Mouse (Mus musculus) MEL (cell line): ENCODE measurements around the gene Ppil6.

Source experiments
- BHLHE40 ChIP-seq: IDR thresholded peaks from 2 replicates; pipeline ENCODE4 v1.6.1; 2012; ENCODE audit warnings: low read depth, mild to moderate bottlenecking, inconsistent platforms, low read length, improper control_type of control experiment, borderline replicate concordance
- CTCF ChIP-seq, 3 experiments: IDR thresholded peaks in 2 of 3; conservative IDR thresholded peaks in 1 of 3; 2 replicates each; pipeline ENCODE4 v1.5.1; 2011 to 2012; ENCODE audit warnings: low read length in 3 of 3, low read depth in 2 of 3, mild to moderate bottlenecking in 2 of 3, improper control_type of control experiment in 1 of 3, inconsistent platforms in 1 of 3, mixed read lengths in 1 of 3, moderate library complexity in 1 of 3; ENCODE audit not compliant: control insufficient read depth in 1 of 3, insufficient read depth in 1 of 3, poor library complexity in 1 of 3, severe bottlenecking in 1 of 3
- ELF1 ChIP-seq: IDR thresholded peaks from 2 replicates; pipeline ENCODE4 v1.6.1; 2014; ENCODE audit warnings: low read depth, mild to moderate bottlenecking, inconsistent platforms, low read length, improper control_type of control experiment, moderate library complexity
- GABPA ChIP-seq: IDR thresholded peaks from 2 replicates; pipeline ENCODE4 v1.6.1; 2012; ENCODE audit warnings: low read depth, mild to moderate bottlenecking, inconsistent platforms, low read length, improper control_type of control experiment, moderate library complexity
- MXI1 ChIP-seq: IDR thresholded peaks from 2 replicates; pipeline ENCODE4 v1.6.1; 2011; ENCODE audit warnings: mild to moderate bottlenecking, low read depth, low read length, improper control_type of control experiment
- POLR2A ChIP-seq, 2 experiments: IDR thresholded peaks; 2 replicates each; pipeline ENCODE4 v1.6.1; 2011 to 2012; ENCODE audit warnings: low read length in 2 of 2, mild to moderate bottlenecking in 2 of 2, control low read depth in 1 of 2, improper control_type of control experiment in 1 of 2, low read depth in 1 of 2, moderate library complexity in 1 of 2; ENCODE audit not compliant: control insufficient read depth in 1 of 2, insufficient read depth in 1 of 2, poor library complexity in 1 of 2
- POLR2AphosphoS2 ChIP-seq: IDR thresholded peaks from 2 replicates; pipeline ENCODE4 v1.6.1; 2011; ENCODE audit warnings: low read length, improper control_type of control experiment
- TBP ChIP-seq: IDR thresholded peaks from 2 replicates; pipeline ENCODE4 v1.8.0; 2011; ENCODE audit warnings: low read depth, low read length, improper control_type of control experiment
- USF1 ChIP-seq: IDR thresholded peaks from 2 replicates; pipeline ENCODE4 v1.6.1; 2014; ENCODE audit warnings: low read depth, mild to moderate bottlenecking, inconsistent platforms, low read length, improper control_type of control experiment, moderate library complexity

DNA sequence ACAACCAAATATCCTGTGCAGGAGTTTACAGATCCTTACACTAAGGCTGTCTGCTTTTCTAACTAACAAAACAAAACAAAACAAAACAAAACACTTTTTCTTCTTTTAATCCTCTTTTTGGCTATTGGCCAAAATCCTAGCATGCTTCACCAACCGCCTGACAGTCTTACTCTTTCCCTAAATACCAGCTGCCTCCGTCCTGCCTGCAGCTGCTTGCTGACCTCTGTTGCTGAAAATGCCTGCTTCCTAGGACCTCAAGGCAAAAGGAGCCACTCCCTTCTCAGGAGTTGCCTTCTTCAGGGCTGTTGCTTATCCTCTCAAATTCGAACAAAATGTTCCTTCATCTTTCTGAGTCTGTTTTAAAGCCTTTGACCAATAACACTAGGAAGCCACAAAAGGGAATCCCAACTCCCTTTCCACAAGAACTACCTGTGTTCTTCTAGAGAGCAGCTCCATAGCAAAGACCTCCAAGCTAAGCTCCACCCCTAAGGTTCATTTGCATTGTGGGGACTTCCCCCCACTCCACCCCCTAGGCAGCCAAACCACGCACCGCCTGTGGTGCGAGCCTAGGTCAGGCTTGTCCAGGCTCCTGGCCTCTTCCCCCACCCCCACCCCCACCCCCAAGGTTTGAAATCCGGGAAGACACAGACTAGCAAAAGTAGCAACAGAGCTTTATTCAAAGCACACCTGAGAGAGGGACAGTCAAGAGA is 54.4 kb downstream of the Ppil6 start:
- TF ChIP-seq MXI1 (no peak), ELF1 (no peak), TBP (no peak), CTCF (IDR thresholded peaks at IDR 0.05 in 2 of 3, conservative IDR thresholded peaks at IDR 0.05 in 1 of 3; ENCODE audit: control insufficient read depth in 1 of 3, insufficient read depth in 1 of 3, low read depth in 2 of 3, low read length in 3 of 3, poor library complexity in 1 of 3, severe bottlenecking in 1 of 3) (no peak), USF1 (no peak), POLR2A (IDR thresholded peaks at IDR 0.05; ENCODE audit: control insufficient read depth in 1 of 2, insufficient read depth in 1 of 2, low read depth in 1 of 2, low read length in 2 of 2, poor library complexity in 1 of 2) (no peak), BHLHE40 (no peak), GABPA (no peak), POLR2AphosphoS2 (no peak)
